Mouse (Mus musculus) midbrain, embryonic 15.5 days (tissue): Measurements from ENCODE around the gene Grk2. TPM values are rescaled to one million over a fixed set of nuclear protein-coding genes. Genes with fewer than 3 reads are reported as not detected.

Experiments used
- ATAC-seq: fragments of 200-750 bp; cut with Nextera tagmentation; replicated peaks from 2 replicates; pipeline ENCODE4 v1.8.0; 2017; ENCODE audit warnings: moderate TSS enrichment
- H3K27ac ChIP-seq: fragments of 300-500 bp; sonication (generic); 2 replicates; pipeline ENCODE4 v1.5.1; 2015; ENCODE audit warnings: mild to moderate bottlenecking, inconsistent platforms
- H3K27me3 ChIP-seq: fragments of 300-500 bp; sonication (generic); replicated peaks from 2 replicates; pipeline ENCODE4 v1.6.1; 2015; ENCODE audit warnings: inconsistent platforms
- H3K36me3 ChIP-seq: fragments of 300-500 bp; sonication (generic); replicated peaks from 2 replicates; pipeline ENCODE4 v1.6.1; 2015; ENCODE audit warnings: inconsistent platforms
- H3K4me1 ChIP-seq: fragments of 300-500 bp; sonication (generic); 2 replicates; pipeline ENCODE4 v1.6.1; 2015; ENCODE audit warnings: inconsistent platforms
- H3K4me2 ChIP-seq: fragments of 300-500 bp; sonication (generic); 2 replicates; pipeline ENCODE4 v1.6.1; 2015; ENCODE audit warnings: inconsistent platforms, mild to moderate bottlenecking, moderate library complexity
- H3K4me3 ChIP-seq: fragments of 300-500 bp; sonication (generic); 2 replicates; pipeline ENCODE4 v1.5.1; 2015; ENCODE audit warnings: mild to moderate bottlenecking, inconsistent platforms
- H3K9ac ChIP-seq: fragments of 300-500 bp; sonication (generic); 2 replicates; pipeline ENCODE4 v1.6.1; 2015; ENCODE audit warnings: mild to moderate bottlenecking, inconsistent platforms
- H3K9me3 ChIP-seq: fragments of 300-500 bp; sonication (generic); 2 replicates; pipeline ENCODE4 v1.6.1; 2016; ENCODE audit warnings: inconsistent platforms
- WGBS: fragments of 180-500 bp; shearing (Covaris S2); methylation state at CpG from one replicate; pipeline ENCODE4 v1.1.7; 2015; ENCODE audit warnings: mixed read lengths; 5-methylcytosine and 5-hydroxymethylcytosine counted together
- polyA plus RNA-seq: library from polyadenylated mRNA; unstranded; fragments of >200 nt; fragmentation: Nextera tagmentation; extraction: Ambion mirVana; gene quantifications from 2 replicates; pipeline ENCODE4 v1.2.1, GENCODE M21; 2015

The Grk2 gene
- 28.2 and 29.6 TPM in 2 replicates for polyA plus RNA-seq

DNA sequence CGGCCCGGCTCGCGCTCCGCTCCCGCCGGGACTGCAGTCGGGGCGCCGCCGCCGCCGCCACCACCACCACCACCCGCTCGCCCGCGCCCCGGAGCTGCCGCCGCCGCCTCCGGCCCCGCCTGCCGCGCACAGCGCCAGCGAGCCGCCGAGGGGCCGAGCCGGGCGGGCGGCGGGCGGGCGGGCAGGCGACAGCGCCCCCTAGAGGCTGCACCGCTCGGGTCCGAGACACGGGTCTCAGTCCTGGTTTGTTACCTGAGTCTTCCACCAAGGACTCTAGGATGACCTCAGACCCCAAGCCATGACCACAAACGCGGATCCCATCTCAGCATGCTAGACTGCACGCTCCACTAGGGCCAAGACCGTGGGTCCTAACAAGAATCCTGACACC lies at the start of gene Grk2:
Gene Grk2, minus strand, starts transcription at position 33 of the 388 bp plus-strand sequence.
- Histone ChIP-seq H3K9ac (peak within 1 kb of the TSS; percentile 97), H3K4me3 (peak within 1 kb of the TSS; percentile 100), H3K27ac (peak within 1 kb of the TSS; percentile 88), H3K4me1 (peaks cover 54% of the 10 kb centered on the region), H3K9me3 (no peaks in the 10 kb centered on the region), H3K27me3 (no peaks in the 10 kb centered on the region), H3K4me2 (peak within 1 kb of the TSS; percentile 65), H3K36me3 (no peaks in the 10 kb centered on the region)
- 0% methylated on average over 34 of the region's 46 CpGs for WGBS
- ATAC-seq, result peak; percentile 78

DNA sequence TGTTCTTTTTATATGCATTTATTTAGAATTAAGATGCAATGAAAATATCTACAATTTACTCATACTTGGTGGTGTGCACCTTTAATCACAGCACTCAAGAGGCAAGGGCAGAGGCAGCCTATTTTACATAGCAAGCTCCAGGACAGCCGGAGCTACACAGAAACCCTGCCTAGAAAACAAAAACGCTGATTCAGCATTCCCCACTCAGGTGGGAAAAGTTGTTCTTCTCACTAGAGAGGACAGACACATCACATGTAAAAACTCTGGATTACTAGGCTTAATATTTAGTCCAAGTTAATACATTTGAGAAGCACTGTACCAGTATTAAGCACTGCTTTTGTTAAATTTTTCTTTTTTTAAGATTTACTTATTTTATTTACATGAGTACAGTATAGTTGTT lies 43.4 kb upstream of the Grk2 start:
- H3K27ac ChIP-seq, result no peak overlapping the region
- H3K9ac ChIP-seq, result no peak overlapping the region
- no peaks in the 10 kb centered on the region for H3K9me3 ChIP-seq
- H3K4me2 ChIP-seq, result no peak overlapping the region
- H3K4me1 ChIP-seq, result no peaks in the 10 kb centered on the region
- ATAC-seq, result no peak
- H3K4me3 ChIP-seq, result no peak overlapping the region
- WGBS, result 90% methylated on average over 2 of the region's 2 CpGs
- peaks cover 29% of the 10 kb centered on the region for H3K36me3 ChIP-seq
- H3K27me3 ChIP-seq, result no peaks in the 10 kb centered on the region

DNA sequence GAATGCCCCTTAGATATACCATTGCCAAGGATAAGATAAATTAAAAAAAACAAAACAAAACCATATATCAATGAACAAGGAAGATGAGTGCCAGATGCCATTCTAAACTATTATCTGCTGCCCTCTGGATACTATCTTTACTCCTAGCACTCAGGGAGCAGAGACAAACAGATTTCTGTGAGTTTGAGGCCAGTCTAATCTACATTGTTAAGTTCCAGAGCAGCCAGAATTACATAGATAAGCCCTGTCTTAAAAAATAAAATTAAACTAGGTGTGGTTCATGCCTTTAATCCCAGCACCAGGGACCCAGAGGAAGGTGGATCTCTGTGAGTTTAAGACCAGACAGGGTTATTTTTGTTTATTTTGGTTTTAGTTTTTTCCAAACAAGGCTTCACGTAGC lies 40.5 kb upstream of the Grk2 start:
- Histone ChIP-seq H3K27ac (no peak overlapping the region), H3K9me3 (no peaks in the 10 kb centered on the region), H3K36me3 (peaks cover 37% of the 10 kb centered on the region), H3K9ac (no peak overlapping the region), H3K27me3 (no peaks in the 10 kb centered on the region), H3K4me2 (no peak overlapping the region), H3K4me3 (no peak overlapping the region), H3K4me1 (no peaks in the 10 kb centered on the region)
- ATAC-seq, result no peak
- WGBS, result 86% methylated on average over 1 of the region's 1 CpGs

DNA sequence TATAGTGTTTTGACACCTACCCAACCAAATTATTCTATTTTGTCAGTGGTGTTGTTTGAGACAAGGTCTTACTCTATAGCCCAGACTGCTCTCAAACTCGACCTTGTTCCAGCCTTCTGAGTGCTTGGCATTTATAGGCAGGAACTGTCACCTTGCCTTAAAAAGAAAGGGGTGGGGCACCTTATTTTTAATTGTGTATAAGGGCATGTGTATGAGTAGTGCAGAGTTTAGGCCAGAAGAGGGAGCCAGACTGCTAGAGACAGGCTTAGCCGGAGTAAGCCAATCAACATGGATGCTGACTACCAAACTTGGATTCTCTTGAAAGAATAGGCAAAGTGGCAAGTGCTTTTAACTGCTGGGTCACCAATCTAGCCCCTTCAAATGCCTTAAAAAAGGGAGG lies 32.1 kb upstream of the Grk2 start:
- WGBS, result 29% methylated on average over 2 of the region's 2 CpGs
- Histone ChIP-seq H3K4me2 (no peak overlapping the region), H3K36me3 (peaks cover 19% of the 10 kb centered on the region; the same call in 1 of the 2 replicates), H3K9ac (no peak overlapping the region), H3K4me1 (peaks cover 17% of the 10 kb centered on the region), H3K4me3 (no peak overlapping the region), H3K27me3 (no peaks in the 10 kb centered on the region), H3K9me3 (no peaks in the 10 kb centered on the region), H3K27ac (no peak overlapping the region)
- no peak for ATAC-seq

DNA sequence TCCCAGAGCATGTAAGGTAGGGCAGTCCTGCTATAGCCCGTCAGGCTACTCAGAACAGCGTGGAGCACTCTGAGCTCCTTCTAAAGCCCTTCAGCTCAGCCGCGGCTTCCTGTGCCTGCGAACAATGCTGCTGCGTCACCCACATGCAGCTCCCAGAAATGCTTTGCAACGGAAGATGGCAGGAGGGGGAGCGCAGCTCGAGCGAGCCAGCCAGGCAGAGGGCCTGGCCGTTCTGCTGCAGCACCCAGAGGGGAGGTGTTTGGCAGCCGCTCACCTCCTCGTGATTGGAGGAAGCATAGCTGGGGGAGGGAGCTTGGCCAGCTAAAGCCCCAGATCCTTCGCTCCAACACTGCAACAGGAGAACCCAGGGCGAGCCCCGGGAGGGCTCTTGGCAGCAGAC lies 27.8 kb upstream of the Grk2 start:
- no peaks in the 10 kb centered on the region for H3K27me3 ChIP-seq
- H3K4me1 ChIP-seq, result peaks cover 36% of the 10 kb centered on the region
- 0% methylated on average over 16 of the region's 16 CpGs for WGBS
- peak overlapping the region; percentile 53 for H3K4me3 ChIP-seq
- H3K9ac ChIP-seq, result peak overlapping the region; percentile 56
- peaks cover 10% of the 10 kb centered on the region; the same call in 1 of the 2 replicates for H3K36me3 ChIP-seq
- no peaks in the 10 kb centered on the region for H3K9me3 ChIP-seq
- H3K27ac ChIP-seq, result peak overlapping the region; percentile 89
- peak overlapping the region; percentile 70 for H3K4me2 ChIP-seq
- peak; percentile 99 for ATAC-seq

DNA sequence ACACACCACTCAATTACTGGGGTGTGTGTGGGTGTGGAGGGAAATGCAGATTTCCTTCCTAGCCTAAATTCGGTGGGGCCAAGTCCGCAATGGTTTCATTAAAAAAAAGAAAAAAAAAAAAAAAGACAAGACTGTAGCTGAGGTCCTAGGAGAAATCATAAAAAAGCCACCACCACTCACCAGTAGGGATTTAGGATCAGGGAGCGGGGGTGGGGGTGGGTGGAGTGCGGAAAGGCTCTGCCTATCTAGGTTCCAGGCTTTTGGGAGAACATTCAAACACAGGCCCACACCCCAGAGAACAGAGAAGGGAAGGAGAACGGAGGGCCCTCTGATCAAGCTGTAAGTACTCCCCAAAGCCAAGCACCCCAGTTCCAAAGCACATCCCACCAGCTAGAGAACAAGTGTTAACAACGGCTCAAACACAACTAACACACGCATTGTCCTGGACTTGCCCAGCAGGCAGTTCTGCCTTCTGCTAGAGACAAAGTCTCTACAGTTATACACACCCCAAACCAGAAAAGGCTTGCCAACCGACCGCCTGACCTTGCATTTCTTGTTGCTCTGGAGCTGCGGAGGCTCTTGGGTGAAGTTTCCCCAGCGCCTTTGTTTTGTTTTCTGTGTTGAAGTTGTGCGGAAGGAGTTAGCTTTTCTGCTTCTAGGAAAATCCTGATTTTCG lies 27.2 kb upstream of the Grk2 start:
- Histone ChIP-seq H3K36me3 (peaks cover 15% of the 10 kb centered on the region), H3K9ac (peak overlapping the region; percentile 56), H3K27me3 (no peaks in the 10 kb centered on the region), H3K4me3 (peak overlapping the region; percentile 53), H3K4me2 (peak overlapping the region; percentile 70), H3K4me1 (peaks cover 36% of the 10 kb centered on the region), H3K27ac (peak overlapping the region; percentile 89), H3K9me3 (no peaks in the 10 kb centered on the region)
- ATAC-seq, result peak; percentile 73
- under 1% methylated on average over 13 of the region's 13 CpGs for whole genome bisulfite sequencing

DNA sequence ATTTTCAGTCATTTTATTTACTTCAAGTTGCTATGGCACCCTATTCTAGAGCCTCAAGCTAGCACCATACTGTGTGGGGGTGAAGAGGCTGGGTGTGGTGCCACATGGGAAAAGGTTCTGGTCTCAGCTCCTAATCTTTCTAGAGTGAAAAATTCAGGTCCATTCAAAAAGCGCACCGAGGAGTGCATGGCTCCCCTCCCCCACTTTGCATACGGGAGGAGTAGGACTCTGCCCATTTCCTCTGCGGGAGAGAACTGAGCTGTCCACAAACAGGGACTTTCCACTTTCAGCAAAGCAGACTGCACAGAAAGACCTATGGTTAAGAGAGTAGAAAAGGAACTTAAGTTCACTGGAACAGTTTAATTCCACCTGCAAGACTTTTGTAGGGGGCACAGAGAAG lies 26.6 kb upstream of the Grk2 start:
- Histone ChIP-seq H3K4me2 (peak overlapping the region; percentile 70), H3K4me3 (peak overlapping the region; percentile 53), H3K4me1 (peaks cover 36% of the 10 kb centered on the region), H3K9ac (peak overlapping the region; percentile 56), H3K9me3 (no peaks in the 10 kb centered on the region), H3K27ac (peak overlapping the region; percentile 89), H3K36me3 (peaks cover 21% of the 10 kb centered on the region), H3K27me3 (no peaks in the 10 kb centered on the region)
- WGBS, result 1% methylated on average over 4 of the region's 4 CpGs
- ATAC-seq, result no peak

DNA sequence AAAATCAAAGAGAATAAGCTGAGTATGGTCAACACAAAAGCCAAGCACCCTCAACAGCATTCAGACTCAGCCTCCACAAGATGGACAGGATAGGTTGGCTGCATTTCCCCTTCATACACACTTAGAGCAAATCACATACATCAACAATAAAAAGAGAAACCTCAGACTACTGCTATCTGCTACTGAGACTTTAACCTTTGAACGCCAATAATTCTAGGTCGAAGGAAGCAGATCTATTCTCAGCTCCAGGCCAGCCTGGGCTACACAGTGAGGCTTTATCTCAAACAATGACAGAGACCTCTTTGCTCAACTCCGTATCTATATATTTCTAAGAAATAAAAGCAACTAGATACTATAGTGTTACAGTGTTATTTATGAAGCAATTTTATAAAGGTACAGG lies 25.3 kb upstream of the Grk2 start:
- Histone ChIP-seq H3K27me3 (no peaks in the 10 kb centered on the region), H3K9ac (no peak overlapping the region), H3K36me3 (peaks cover 33% of the 10 kb centered on the region), H3K27ac (no peak overlapping the region), H3K4me2 (no peak overlapping the region), H3K4me3 (no peak overlapping the region), H3K9me3 (no peaks in the 10 kb centered on the region), H3K4me1 (peaks cover 36% of the 10 kb centered on the region)
- WGBS, result 95% methylated on average over 3 of the region's 3 CpGs
- ATAC-seq, result no peak

DNA sequence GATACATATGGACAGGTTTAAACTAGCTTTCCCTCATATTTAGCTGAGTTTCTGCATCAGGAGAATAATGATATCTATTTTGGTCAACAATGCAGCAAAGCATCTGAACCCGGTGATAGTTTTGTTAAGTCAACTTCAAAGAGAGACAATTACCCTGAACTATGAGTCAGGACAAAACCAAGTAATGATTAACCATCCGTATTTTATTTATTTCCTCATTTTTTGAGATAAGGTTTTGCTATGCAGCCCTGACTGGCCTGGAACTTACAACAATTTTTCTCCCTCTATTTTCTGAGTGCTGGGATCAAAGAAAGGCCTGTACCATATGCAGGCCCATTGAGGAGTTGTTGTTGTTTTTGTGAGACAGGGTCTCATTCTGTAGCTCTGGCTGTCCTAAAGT lies 24.6 kb upstream of the Grk2 start:
- Histone ChIP-seq H3K27me3 (no peaks in the 10 kb centered on the region), H3K4me2 (no peak overlapping the region), H3K4me1 (peaks cover 36% of the 10 kb centered on the region), H3K27ac (no peak overlapping the region), H3K9me3 (no peaks in the 10 kb centered on the region), H3K36me3 (peaks cover 40% of the 10 kb centered on the region), H3K9ac (no peak overlapping the region), H3K4me3 (no peak overlapping the region)
- no peak for ATAC-seq
- 93% methylated on average over 2 of the region's 2 CpGs for WGBS

DNA sequence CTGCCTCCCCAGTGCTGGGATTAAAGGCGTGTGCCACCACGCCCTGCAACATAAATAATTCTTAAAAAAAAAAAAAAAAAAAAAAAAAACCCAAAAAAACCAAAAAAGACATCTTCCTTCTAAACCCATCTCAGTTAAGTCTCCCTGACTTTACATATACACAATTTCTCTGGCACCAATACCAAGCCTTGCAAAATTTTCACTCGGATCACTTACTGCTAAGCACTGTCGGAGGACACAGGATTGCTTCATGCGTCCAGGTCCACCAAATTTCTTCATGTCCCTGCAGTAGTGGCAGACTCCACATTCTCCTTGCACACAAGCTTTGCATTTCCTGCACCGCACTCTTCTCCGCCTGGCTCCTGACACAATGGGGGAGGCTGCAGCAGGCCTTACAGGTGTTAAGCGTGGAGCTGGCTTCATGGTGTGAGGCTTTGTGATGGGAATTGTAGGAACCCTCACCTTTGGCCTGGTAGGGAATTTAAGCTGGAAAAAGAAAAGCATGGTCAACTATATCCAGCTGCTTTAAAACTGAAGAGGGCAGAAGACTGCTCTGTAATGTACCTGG lies 22.8 kb upstream of the Grk2 start:
- 93% methylated on average over 8 of the region's 8 CpGs for WGBS
- peaks cover 57% of the 10 kb centered on the region for H3K36me3 ChIP-seq

DNA sequence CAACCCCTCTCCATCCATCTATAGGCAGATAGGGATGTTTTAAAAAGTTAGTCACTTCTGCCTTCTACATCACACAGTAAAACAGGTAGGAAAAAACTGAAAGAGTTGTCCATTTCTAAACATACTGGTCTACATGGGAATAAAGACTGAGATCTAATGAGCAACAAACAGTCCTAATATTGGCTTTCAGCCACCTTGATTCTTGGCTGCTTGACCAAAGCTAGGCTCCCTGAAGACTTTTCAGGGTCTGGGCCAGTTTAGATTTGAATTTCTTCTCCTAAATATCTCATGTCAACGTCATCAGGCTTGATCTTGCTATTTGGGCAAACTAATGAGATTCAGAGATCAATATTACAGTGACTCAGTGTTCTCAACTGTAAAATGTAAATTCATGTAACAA lies 20.9 kb upstream of the Grk2 start:
- H3K4me3 ChIP-seq, result no peak overlapping the region
- no peak overlapping the region for H3K27ac ChIP-seq
- WGBS, result 86% methylated on average over 1 of the region's 1 CpGs
- H3K9me3 ChIP-seq, result no peaks in the 10 kb centered on the region
- H3K9ac ChIP-seq, result no peak overlapping the region
- H3K36me3 ChIP-seq, result peaks cover 67% of the 10 kb centered on the region
- H3K4me1 ChIP-seq, result peaks cover 7% of the 10 kb centered on the region
- no peak overlapping the region for H3K4me2 ChIP-seq
- no peaks in the 10 kb centered on the region for H3K27me3 ChIP-seq
- no peak for ATAC-seq

More for the DNA sequence above, 22.8 kb upstream of the Grk2 start:
- Histone ChIP-seq H3K4me2 (no peak overlapping the region), H3K27me3 (no peaks in the 10 kb centered on the region), H3K27ac (no peak overlapping the region), H3K4me1 (peaks cover 25% of the 10 kb centered on the region), H3K4me3 (no peak overlapping the region), H3K9me3 (no peaks in the 10 kb centered on the region), H3K9ac (no peak overlapping the region)
- no peak for ATAC-seq

DNA sequence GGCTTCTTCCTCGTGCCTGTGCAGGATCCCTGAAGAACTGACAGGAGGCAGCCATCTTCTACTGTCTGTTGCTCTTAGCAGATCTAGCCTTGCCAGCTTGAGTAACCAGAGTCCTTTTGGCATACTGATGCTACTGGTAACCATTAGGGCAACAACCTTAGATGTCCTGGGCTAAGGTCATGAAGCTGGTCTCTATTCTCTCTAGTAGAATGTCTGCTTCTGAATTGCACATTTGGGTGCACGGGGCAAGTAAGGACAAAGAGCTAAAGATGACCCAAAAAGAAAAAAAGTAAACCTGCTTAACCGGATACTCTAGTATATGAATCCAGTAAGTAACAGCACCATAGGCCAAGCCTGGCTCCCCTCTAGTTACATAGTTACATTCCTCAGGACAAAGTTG lies 20.1 kb upstream of the Grk2 start:
- Histone ChIP-seq H3K9me3 (no peaks in the 10 kb centered on the region), H3K27me3 (no peaks in the 10 kb centered on the region), H3K9ac (no peak overlapping the region), H3K36me3 (peaks cover 69% of the 10 kb centered on the region), H3K4me2 (no peak overlapping the region), H3K27ac (no peak overlapping the region), H3K4me1 (no peaks in the 10 kb centered on the region), H3K4me3 (no peak overlapping the region)
- 97% methylated on average over 3 of the region's 3 CpGs for WGBS
- ATAC-seq, result no peak

DNA sequence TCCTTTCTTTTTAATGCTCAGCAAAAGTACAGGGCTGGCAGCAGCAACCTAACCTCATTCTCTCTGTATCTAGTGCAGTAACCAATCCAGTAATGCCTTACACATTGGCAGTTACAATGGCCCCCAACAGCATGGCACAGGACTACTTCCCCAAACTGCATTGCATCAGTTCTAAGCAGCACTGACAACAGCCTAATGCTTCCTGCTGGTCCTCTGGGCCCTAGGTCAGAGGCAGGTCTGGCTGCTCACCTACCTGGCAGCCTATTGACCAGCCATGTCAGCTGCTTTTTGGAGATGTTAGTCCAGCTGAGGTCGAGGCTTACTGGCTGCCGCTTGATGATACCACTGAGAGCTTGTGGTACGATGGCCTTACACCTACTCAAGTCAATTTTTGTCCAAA lies 16.1 kb upstream of the Grk2 start:
- no peak for ATAC-seq
- H3K27ac ChIP-seq, result no peak overlapping the region
- H3K27me3 ChIP-seq, result no peaks in the 10 kb centered on the region
- H3K4me2 ChIP-seq, result no peak overlapping the region
- no peak overlapping the region for H3K4me3 ChIP-seq
- H3K9ac ChIP-seq, result no peak overlapping the region
- H3K9me3 ChIP-seq, result no peaks in the 10 kb centered on the region
- no peaks in the 10 kb centered on the region for H3K4me1 ChIP-seq
- WGBS, result 97% methylated on average over 3 of the region's 3 CpGs
- H3K36me3 ChIP-seq, result peaks cover 69% of the 10 kb centered on the region
